Mouse (Mus musculus) hindbrain, embryonic 12.5 days (tissue): ENCODE measurements around the gene 4930430F08Rik. TPM values are rescaled to one million over a fixed set of nuclear protein-coding genes. Genes with fewer than 3 reads are reported as not detected.

Experiments used
- ATAC-seq: fragments of 200-750 bp; cut with Nextera tagmentation; 2 replicates; pipeline ENCODE4 v1.8.0; 2017; ENCODE audit warnings: moderate TSS enrichment; ENCODE audit not compliant: low FRiP score
- H3K27ac ChIP-seq: fragments of 300-500 bp; sonication (generic); 2 replicates; pipeline ENCODE4 v1.5.1; 2016; ENCODE audit warnings: mild to moderate bottlenecking
- H3K27me3 ChIP-seq: fragments of 300-500 bp; sonication (generic); 2 replicates; pipeline ENCODE4 v1.6.1; 2016; ENCODE audit warnings: mild to moderate bottlenecking
- H3K36me3 ChIP-seq: fragments of 300-500 bp; sonication (generic); 2 replicates; pipeline ENCODE4 v1.6.1; 2016; ENCODE audit warnings: mild to moderate bottlenecking
- H3K4me1 ChIP-seq: fragments of 300-500 bp; sonication (generic); 2 replicates; pipeline ENCODE4 v1.6.1; 2016
- H3K4me2 ChIP-seq: fragments of 300-500 bp; sonication (generic); replicated peaks from 2 replicates; pipeline ENCODE4 v1.6.1; 2016; ENCODE audit warnings: mild to moderate bottlenecking
- H3K4me3 ChIP-seq: fragments of 300-500 bp; sonication (generic); 2 replicates; pipeline ENCODE4 v1.5.1; 2016; ENCODE audit warnings: mild to moderate bottlenecking
- H3K9ac ChIP-seq: fragments of 300-500 bp; sonication (generic); 2 replicates; pipeline ENCODE4 v1.6.1; 2016; ENCODE audit warnings: mild to moderate bottlenecking, moderate library complexity
- H3K9me3 ChIP-seq: fragments of 300-500 bp; sonication (generic); replicated peaks from 2 replicates; pipeline ENCODE4 v1.6.1; 2016; ENCODE audit warnings: mild to moderate bottlenecking
- WGBS: fragments of 180-500 bp; shearing (Covaris S2); methylation state at CpG from one replicate; pipeline ENCODE4 v1.1.7; 2016; 5-methylcytosine and 5-hydroxymethylcytosine counted together
- polyA plus RNA-seq: library from polyadenylated mRNA; unstranded; fragments of >200 nt; fragmentation: Nextera tagmentation; extraction: Ambion mirVana; gene quantifications from 2 replicates; pipeline ENCODE4 v1.2.1, GENCODE M21; 2016

Gene 4930430F08Rik
- polyA plus RNA-seq: 12.3 and 14.5 TPM in 2 replicates

- Histone ChIP-seq H3K9me3 (no peaks in the 10 kb centered on the region), H3K4me2 (peak within 1 kb of the TSS; percentile 70), H3K27ac (no peak within 1 kb of the TSS), H3K4me1 (peaks cover 3% of the 10 kb centered on the region; the same call in 1 of the 2 replicates), H3K4me3 (peak within 1 kb of the TSS; percentile 75), H3K27me3 (no peaks in the 10 kb centered on the region), H3K9ac (no peak within 1 kb of the TSS), H3K36me3 (no peaks in the 10 kb centered on the region)
- 77% methylated on average over 1 of the region's 1 CpGs for WGBS
- no peak for ATAC-seq
Measured at GRCm38 (mm10) chr10:100590323-100590722, at the start of gene 4930430F08Rik, which contains the start of gene 1700017N19Rik. TSS of gene 4930430F08Rik (minus strand) at chr10:100590423. TSS of gene 1700017N19Rik (plus strand) at chr10:100590484.

- Histone ChIP-seq H3K4me1 (no peaks in the 10 kb centered on the region), H3K27me3 (no peaks in the 10 kb centered on the region), H3K36me3 (no peaks in the 10 kb centered on the region), H3K9ac (no peak overlapping the region; the same call in 1 of the 2 replicates), H3K9me3 (no peaks in the 10 kb centered on the region), H3K4me3 (no peak overlapping the region), H3K27ac (peak overlapping the region; percentile 57; the same call in 1 of the 2 replicates), H3K4me2 (peak overlapping the region; percentile 30)
- WGBS: 31% methylated on average over 20 of the region's 20 CpGs
- peak; percentile 52 for ATAC-seq
Measured at GRCm38 (mm10) chr10:100629762-100630438, 39.7 kb upstream of the 4930430F08Rik start.

- Histone ChIP-seq H3K4me2 (no peak overlapping the region), H3K9ac (no peak overlapping the region), H3K27ac (no peak overlapping the region), H3K4me1 (no peaks in the 10 kb centered on the region), H3K4me3 (no peak overlapping the region), H3K36me3 (no peaks in the 10 kb centered on the region), H3K27me3 (no peaks in the 10 kb centered on the region), H3K9me3 (no peaks in the 10 kb centered on the region)
- 83% methylated on average over 3 of the region's 3 CpGs for WGBS
- ATAC-seq: no peak
Measured at GRCm38 (mm10) chr10:100622494-100622893, 32.3 kb upstream of the 4930430F08Rik start.

- ATAC-seq: no peak
- no peaks in the 10 kb centered on the region for H3K9me3 ChIP-seq
- no peak overlapping the region for H3K4me3 ChIP-seq
- 94% methylated on average over 12 of the region's 12 CpGs for WGBS
- no peaks in the 10 kb centered on the region for H3K27me3 ChIP-seq
- H3K27ac ChIP-seq: no peak overlapping the region
- H3K36me3 ChIP-seq: no peaks in the 10 kb centered on the region
- H3K9ac ChIP-seq: no peak overlapping the region
- no peaks in the 10 kb centered on the region for H3K4me1 ChIP-seq
- no peak overlapping the region for H3K4me2 ChIP-seq
Measured at GRCm38 (mm10) chr10:100620040-100620439, 29.8 kb upstream of the 4930430F08Rik start.

GRCm38 (mm10) chr10:100619474-100619873, 29.3 kb upstream of the 4930430F08Rik start:
- Histone ChIP-seq H3K9me3 (no peaks in the 10 kb centered on the region), H3K4me2 (no peak overlapping the region), H3K27me3 (no peaks in the 10 kb centered on the region), H3K27ac (no peak overlapping the region), H3K4me1 (no peaks in the 10 kb centered on the region), H3K36me3 (no peaks in the 10 kb centered on the region), H3K4me3 (no peak overlapping the region), H3K9ac (no peak overlapping the region)
- 96% methylated on average over 7 of the region's 7 CpGs for WGBS
- ATAC-seq: no peak

- H3K9me3 ChIP-seq: no peaks in the 10 kb centered on the region
- H3K9ac ChIP-seq: no peak overlapping the region
- H3K36me3 ChIP-seq: no peaks in the 10 kb centered on the region
- no peak overlapping the region for H3K4me2 ChIP-seq
- H3K4me3 ChIP-seq: no peak overlapping the region
- ATAC-seq: peak; percentile 50; the same call in 1 of the 2 replicates
- H3K27me3 ChIP-seq: no peaks in the 10 kb centered on the region
- no peak overlapping the region for H3K27ac ChIP-seq
- H3K4me1 ChIP-seq: no peaks in the 10 kb centered on the region
- 76% methylated on average over 6 of the region's 6 CpGs for WGBS
Measured at GRCm38 (mm10) chr10:100617233-100617903, 27.1 kb upstream of the 4930430F08Rik start.

GRCm38 (mm10) chr10:100604254-100604653, 14.0 kb upstream of the 4930430F08Rik start:
- no peak overlapping the region for H3K4me3 ChIP-seq
- H3K4me2 ChIP-seq: no peak overlapping the region
- no peaks in the 10 kb centered on the region for H3K9me3 ChIP-seq
- H3K4me1 ChIP-seq: no peaks in the 10 kb centered on the region
- no peak overlapping the region for H3K27ac ChIP-seq
- H3K27me3 ChIP-seq: no peaks in the 10 kb centered on the region
- H3K36me3 ChIP-seq: no peaks in the 10 kb centered on the region
- ATAC-seq: no peak
- no peak overlapping the region for H3K9ac ChIP-seq
- 72% methylated on average over 2 of the region's 2 CpGs for WGBS

- H3K4me2 ChIP-seq: no peak overlapping the region
- no peak overlapping the region for H3K9ac ChIP-seq
- H3K9me3 ChIP-seq: no peaks in the 10 kb centered on the region
- ATAC-seq: no peak
- no peaks in the 10 kb centered on the region for H3K36me3 ChIP-seq
- 81% methylated on average over 9 of the region's 9 CpGs for WGBS
- H3K27ac ChIP-seq: no peak overlapping the region
- H3K4me3 ChIP-seq: no peak overlapping the region
- H3K27me3 ChIP-seq: no peaks in the 10 kb centered on the region
- H3K4me1 ChIP-seq: no peaks in the 10 kb centered on the region
Measured at GRCm38 (mm10) chr10:100603511-100603910, 13.3 kb upstream of the 4930430F08Rik start.

GRCm38 (mm10) chr10:100598339-100598738, 8.1 kb upstream of the 4930430F08Rik start:
- Histone ChIP-seq H3K4me1 (no peaks in the 10 kb centered on the region), H3K4me3 (no peak overlapping the region), H3K27me3 (no peaks in the 10 kb centered on the region), H3K4me2 (no peak overlapping the region), H3K9ac (no peak overlapping the region), H3K27ac (no peak overlapping the region), H3K36me3 (no peaks in the 10 kb centered on the region), H3K9me3 (no peaks in the 10 kb centered on the region)
- no peak for ATAC-seq
- 92% methylated on average over 3 of the region's 3 CpGs for WGBS

- H3K9me3 ChIP-seq: no peaks in the 10 kb centered on the region
- under 1% methylated on average over 31 of the region's 31 CpGs for WGBS
- H3K36me3 ChIP-seq: peaks cover 5% of the 10 kb centered on the region; the same call in 1 of the 2 replicates
Measured at GRCm38 (mm10) chr10:100588932-100589388, 1.3 kb downstream of the 4930430F08Rik start.

GRCm38 (mm10) chr10:100588524-100588923, 1.7 kb downstream of the 4930430F08Rik start:
- 52% methylated on average over 7 of the region's 7 CpGs for WGBS
- peak overlapping the region; percentile 75 for H3K4me3 ChIP-seq
- no peaks in the 10 kb centered on the region for H3K27me3 ChIP-seq
- peak overlapping the region; percentile 70 for H3K4me2 ChIP-seq
- H3K9ac ChIP-seq: peak overlapping the region; percentile 71
- ATAC-seq: no peak
- H3K27ac ChIP-seq: no peak overlapping the region
- H3K9me3 ChIP-seq: no peaks in the 10 kb centered on the region
- peaks cover 3% of the 10 kb centered on the region; the same call in 1 of the 2 replicates for H3K4me1 ChIP-seq
- peaks cover 6% of the 10 kb centered on the region; the same call in 1 of the 2 replicates for H3K36me3 ChIP-seq

More at GRCm38 (mm10) chr10:100588932-100589388, 1.3 kb downstream of the 4930430F08Rik start:
- peak overlapping the region; percentile 79 for H3K27ac ChIP-seq
- H3K4me3 ChIP-seq: peak overlapping the region; percentile 75
- peak; percentile 99 for ATAC-seq
- peak overlapping the region; percentile 70 for H3K4me2 ChIP-seq
- H3K4me1 ChIP-seq: peaks cover 3% of the 10 kb centered on the region; the same call in 1 of the 2 replicates
- H3K27me3 ChIP-seq: no peaks in the 10 kb centered on the region
- H3K9ac ChIP-seq: peak overlapping the region; percentile 71

GRCm38 (mm10) chr10:100584178-100584577, 6.0 kb downstream of the 4930430F08Rik start:
- 93% methylated on average over 3 of the region's 3 CpGs for WGBS
- no peaks in the 10 kb centered on the region for H3K9me3 ChIP-seq
- no peak overlapping the region for H3K4me3 ChIP-seq
- H3K27ac ChIP-seq: no peak overlapping the region
- H3K4me1 ChIP-seq: peaks cover 3% of the 10 kb centered on the region; the same call in 1 of the 2 replicates
- H3K27me3 ChIP-seq: no peaks in the 10 kb centered on the region
- no peak for ATAC-seq
- H3K4me2 ChIP-seq: no peak overlapping the region
- H3K9ac ChIP-seq: no peak overlapping the region
- peaks cover 6% of the 10 kb centered on the region; the same call in 1 of the 2 replicates for H3K36me3 ChIP-seq
